Comparison of ENCODE assay signal across 25 mouse cellular contexts in genomic region chr7:78079708-78080107, GRCm38 (mm10).
"Had no signal": no experiment of that assay in that cellular context is flagged by ENCODE, and none has a peak within 500 bp of the region (broad histone marks: within the 10 kb centered on the region; RNA-seq: fewer than 3 reads in every experiment).

No protein-coding gene starts in this region.

- H3K4me3 ChIP-seq: heart, embryonic 10.5 days; heart, embryonic 13.5 days; heart, embryonic 15.5 days; hindbrain, embryonic 13.5 days; hindbrain, embryonic 15.5 days; kidney, embryonic 15.5 days; limb, embryonic 10.5 days; limb, embryonic 12.5 days; liver, embryonic 13.5 days; liver, embryonic 15.5 days had no signal

- DNase-seq: forebrain, postnatal 0 days; gastrocnemius, postnatal 36 days; kidney, adult 11 months; kidney, adult 2 months; kidney, adult 9 months; kidney, postnatal 14 days; kidney, postnatal 36 days; layer of hippocampus, adult 9-11 months; layer of hippocampus, postnatal 36 days; liver; liver, embryonic 13.5 days; liver, postnatal 0 days had no signal

- H3K4me2 ChIP-seq: heart, embryonic 13.5 days; heart, embryonic 15.5 days; hindbrain, embryonic 13.5 days; hindbrain, embryonic 15.5 days; kidney, embryonic 15.5 days; limb, embryonic 12.5 days; liver, embryonic 11.5 days; liver, embryonic 13.5 days; liver, embryonic 15.5 days had no signal

- H3K9me3 ChIP-seq: heart, embryonic 10.5 days; heart, embryonic 13.5 days; heart, embryonic 15.5 days; hindbrain, embryonic 13.5 days; hindbrain, embryonic 15.5 days; kidney, embryonic 15.5 days; limb, embryonic 10.5 days; limb, embryonic 12.5 days; liver, embryonic 13.5 days; liver, embryonic 15.5 days had no signal

- H3K27ac ChIP-seq: heart, embryonic 10.5 days; heart, embryonic 13.5 days; heart, embryonic 15.5 days; hindbrain, embryonic 13.5 days; hindbrain, embryonic 15.5 days; hindbrain, postnatal 0 days; kidney, embryonic 15.5 days; kidney, postnatal 0 days; limb, embryonic 10.5 days; limb, embryonic 12.5 days; liver, embryonic 13.5 days; liver, embryonic 15.5 days had no signal

- H3K27me3 ChIP-seq: heart, embryonic 13.5 days; heart, embryonic 15.5 days; hindbrain, embryonic 13.5 days; hindbrain, embryonic 15.5 days; kidney, embryonic 15.5 days; limb, embryonic 12.5 days; liver, embryonic 13.5 days; liver, embryonic 15.5 days had no signal

- H3K36me3 ChIP-seq: heart, embryonic 10.5 days; heart, embryonic 13.5 days; heart, embryonic 15.5 days; hindbrain, embryonic 13.5 days; hindbrain, embryonic 15.5 days; kidney, embryonic 15.5 days; limb, embryonic 10.5 days; limb, embryonic 12.5 days; liver, embryonic 13.5 days; liver, embryonic 15.5 days had no signal

- H3K9ac ChIP-seq: forebrain, postnatal 0 days; heart, embryonic 13.5 days; heart, embryonic 15.5 days; hindbrain, embryonic 13.5 days; hindbrain, embryonic 15.5 days; kidney, embryonic 15.5 days; limb, embryonic 12.5 days; liver, embryonic 13.5 days; liver, embryonic 15.5 days; liver, postnatal 0 days had no signal

- H3K4me1 ChIP-seq: heart, embryonic 10.5 days; heart, embryonic 13.5 days; heart, embryonic 15.5 days; hindbrain, embryonic 13.5 days; hindbrain, embryonic 15.5 days; kidney, embryonic 15.5 days; limb, embryonic 10.5 days; limb, embryonic 12.5 days; liver, embryonic 13.5 days; liver, embryonic 15.5 days had no signal

- ATAC-seq: forebrain, postnatal 0 days; hindbrain, postnatal 0 days; intestine, embryonic 16.5 days; liver, postnatal 0 days had no signal
